Mouse (Mus musculus) erythroblast, embryonic 14.5 days (primary cell): ENCODE results near the gene Invs.

Source experiments
- GATA1 ChIP-seq: IDR thresholded peaks from 2 replicates; pipeline ENCODE4 v1.6.1; 2012; ENCODE audit warnings: low read length, inconsistent platforms, mixed read lengths
- TAL1 ChIP-seq: IDR thresholded peaks from 3 replicates; pipeline ENCODE4 v1.6.1; 2012; ENCODE audit warnings: low read length, inconsistent platforms, mixed read lengths

GRCm38 (mm10) chr4:48403066-48403640 lies 123.6 kb downstream of the Invs start:
- no peak for TF ChIP-seq GATA1
- TF ChIP-seq TAL1: no peak
